Mouse (Mus musculus) thymus, postnatal 10 days (tissue): ENCODE results near the gene Ppp1r13l.

Experiments
- DNase-seq, 2 experiments: peaks; one replicate each; pipeline ENCODE4 v3.0.0; 2021; ENCODE audit warnings: low spot score in 2 of 2

Gene Ppp1r13l

GRCm38 (mm10) chr7:19411783-19412182 is 52.2 kb downstream of the Ppp1r13l start:
- no peak for DNase-seq

- no peak for DNase-seq
Observed at GRCm38 (mm10) chr7:19413525-19413924, 54.0 kb downstream of the Ppp1r13l start.

GRCm38 (mm10) chr7:19416590-19416989 is 57.0 kb downstream of the Ppp1r13l start:
- DNase-seq: no peak

GRCm38 (mm10) chr7:19420121-19420520 is 60.6 kb downstream of the Ppp1r13l start:
- DNase-seq: peak in 1 of 2 experiments; percentile 28

GRCm38 (mm10) chr7:19420821-19421636 is 61.5 kb downstream of the Ppp1r13l start:
- DNase-seq: peak; percentile 71 to 85

- no peak for DNase-seq
Observed at GRCm38 (mm10) chr7:19423083-19423482, 63.5 kb downstream of the Ppp1r13l start.

- no peak for DNase-seq
Observed at GRCm38 (mm10) chr7:19424051-19424450, 64.5 kb downstream of the Ppp1r13l start.

GRCm38 (mm10) chr7:19426349-19426748 is 66.8 kb downstream of the Ppp1r13l start:
- DNase-seq: no peak

GRCm38 (mm10) chr7:19426888-19427287 is 67.3 kb downstream of the Ppp1r13l start:
- no peak for DNase-seq
